Mouse (Mus musculus): ENCODE measurements around the gene Nox4. TPM values are rescaled to one million over a fixed set of nuclear protein-coding genes. Genes with fewer than 3 reads are reported as not detected.

The Nox4 gene
- polyA plus RNA-seq, 1 experiment from 2014 or later, result 1.4 TPM

Other genes with a start within 250 kb of the Nox4 start
- not detected in 2 replicates for gene Vmn2r79, start 250.0 kb upstream of the Nox4 start, polyA plus RNA-seq (2015; fragmentation: Nextera tagmentation; extraction: Ambion mirVana)
- gene Tyr, start 247.4 kb downstream of the Nox4 start, polyA plus RNA-seq (2015; fragmentation: Nextera tagmentation; extraction: Ambion mirVana), result not detected in 2 replicates

All from hindbrain, embryonic 16.5 days (tissue).